Mouse (Mus musculus): ENCODE data around the gene Sh2b1.
A peak's percentile ranks its signal among the peaks of the same experiment; 100 is the strongest.
"Not testable (repeated sequence)": the region's sequence is repeated elsewhere in the genome, so short reads cannot be mapped to it uniquely, and the experiment has no call there.

The Sh2b1 gene

GRCm38 (mm10) chr7:126474993-126475581 is at the start of gene Sh2b1:
Gene Sh2b1, minus strand, starts transcription at chr7:126475424.
- peak; percentile 68 for DNase-seq (ENCODE audit: low read depth)

DNA sequence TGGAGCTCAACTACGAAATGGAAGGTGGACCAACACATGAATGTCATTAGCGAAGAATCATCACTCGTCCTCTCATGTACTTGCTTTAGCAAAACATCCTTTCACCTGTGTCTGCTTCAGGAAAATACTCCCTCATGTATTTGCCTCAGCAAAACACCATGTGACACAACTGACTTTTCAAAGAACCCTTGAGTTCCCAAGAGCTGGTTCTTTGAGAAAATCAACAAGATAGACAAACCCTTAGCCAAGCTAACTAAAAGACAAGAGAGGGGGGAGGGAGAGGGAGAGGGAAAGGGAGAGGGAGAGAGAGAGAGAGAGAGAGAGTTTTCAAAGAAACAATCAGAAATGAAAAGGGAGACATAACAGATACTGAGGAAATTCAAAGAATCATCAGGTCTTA is 48.1 kb upstream of the Sh2b1 start:
- DNase-seq (ENCODE audit: low read depth): no peak

DNA sequence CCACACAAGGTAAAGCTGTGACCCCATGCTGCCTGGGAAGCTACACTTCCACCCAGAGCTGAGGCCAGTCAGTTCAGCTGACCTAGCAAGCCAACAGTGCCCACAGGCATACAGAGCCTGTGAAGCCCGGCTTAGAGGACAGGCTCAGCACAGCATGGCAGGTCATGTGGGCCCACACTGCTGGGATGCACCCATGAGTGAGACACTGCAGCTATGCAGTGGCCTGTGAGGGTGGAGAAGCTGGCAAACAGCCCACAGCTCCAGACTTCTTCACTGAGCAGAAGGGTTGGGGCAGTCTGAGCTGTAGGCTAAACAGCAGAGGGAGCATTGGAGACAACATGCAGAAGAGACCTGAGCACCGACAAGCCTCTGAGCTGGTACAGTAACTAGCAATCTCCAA is 44.3 kb upstream of the Sh2b1 start:
- DNase-seq (ENCODE audit: low read depth): no peak

DNA sequence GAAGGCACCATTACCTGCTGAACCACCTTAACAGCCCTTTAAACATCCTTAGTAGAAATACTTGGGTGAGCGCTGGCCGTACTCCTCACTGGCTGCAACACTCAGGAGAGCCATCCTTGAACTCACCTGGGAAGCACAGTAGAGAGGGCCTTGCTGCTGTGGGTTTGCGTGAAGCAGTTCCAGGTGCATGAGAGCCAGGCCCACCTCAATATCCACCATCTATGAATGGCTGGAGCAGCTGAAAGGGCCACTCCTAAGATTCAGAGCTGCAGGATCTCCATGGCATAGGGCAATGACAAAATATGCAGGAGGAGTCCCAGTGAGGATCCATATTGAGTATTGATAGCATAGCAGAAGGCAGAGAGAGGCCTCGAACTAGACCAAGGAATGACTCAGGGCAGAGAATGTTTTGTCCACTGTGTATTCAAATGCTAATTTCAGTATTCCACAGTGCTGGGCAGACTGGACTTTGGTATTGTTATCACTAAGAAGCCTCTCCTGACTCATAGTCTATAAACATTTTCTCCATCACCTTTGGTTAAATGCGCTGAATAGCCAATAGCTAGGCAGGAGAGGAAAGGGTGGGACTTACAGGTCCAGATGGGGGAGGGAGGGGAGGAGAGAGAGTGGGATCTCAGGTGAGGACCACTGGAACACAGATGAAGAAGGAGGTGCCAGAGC is 43.2 kb upstream of the Sh2b1 start:
- DNase-seq (ENCODE audit: low read depth): no peak

GRCm38 (mm10) chr7:126511287-126511686 is 36.1 kb upstream of the Sh2b1 start:
- DNase-seq (ENCODE audit: low read depth): no peak

GRCm38 (mm10) chr7:126507126-126507778 is 32.0 kb upstream of the Sh2b1 start:
- DNase-seq (ENCODE audit: low read depth): no peak

DNA sequence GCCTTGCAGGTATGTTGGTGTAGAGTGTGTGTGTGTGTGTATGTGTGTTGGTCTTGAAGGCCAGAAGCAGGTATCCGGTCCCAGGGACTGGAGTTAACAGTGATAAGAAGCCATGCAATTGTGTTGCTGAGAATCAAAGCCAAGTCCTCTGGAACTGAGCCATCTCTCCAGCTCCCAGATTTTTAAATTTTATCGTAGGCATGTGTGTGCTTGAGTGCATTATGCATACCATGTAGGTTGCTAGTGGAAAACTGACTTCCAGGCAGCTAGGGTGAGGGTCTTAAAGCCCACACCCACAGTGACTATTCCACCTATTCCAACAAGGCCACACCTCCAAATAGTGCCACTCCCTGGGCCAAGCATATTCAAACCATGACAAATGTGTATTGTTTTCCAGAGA is 29.7 kb upstream of the Sh2b1 start:
- DNase-seq (ENCODE audit: low read depth): no peak

DNA sequence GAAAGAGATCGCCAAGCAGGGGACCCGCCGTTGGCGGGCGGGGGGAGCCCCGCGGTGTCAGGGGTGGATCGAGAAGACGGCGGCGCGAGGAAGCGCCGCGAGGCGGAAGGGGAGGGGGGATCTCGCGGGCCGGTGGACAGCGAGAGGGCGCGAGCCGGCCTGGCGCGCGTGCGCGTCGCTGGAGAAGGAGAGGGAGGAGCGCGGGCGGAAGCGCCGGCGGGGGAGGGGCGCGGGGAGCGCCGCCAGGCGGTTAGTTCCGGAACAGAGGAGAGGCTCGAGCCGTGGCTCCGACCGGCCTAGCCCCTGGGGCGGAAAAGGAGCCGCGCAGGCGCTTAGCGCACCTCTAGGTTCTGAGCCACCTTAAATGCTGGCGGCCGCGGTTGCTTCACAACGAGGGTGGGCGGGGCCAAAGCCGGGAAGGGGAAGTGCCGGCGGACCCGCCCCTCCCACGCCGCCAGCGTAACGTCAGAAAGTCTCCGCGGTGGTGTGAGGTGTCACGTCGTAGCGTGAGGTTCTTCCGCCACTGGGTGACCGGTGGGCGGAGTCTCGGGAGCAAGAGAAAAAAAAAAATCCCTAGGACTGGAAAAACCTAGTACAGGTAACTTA is 28.2 kb upstream of the Sh2b1 start, which contains the start of gene Atxn2l:
Gene Atxn2l, minus strand, starts transcription at position 165 of the 606 bp plus-strand sequence.
- DNase-seq (ENCODE audit: low read depth): peak; percentile 95

DNA sequence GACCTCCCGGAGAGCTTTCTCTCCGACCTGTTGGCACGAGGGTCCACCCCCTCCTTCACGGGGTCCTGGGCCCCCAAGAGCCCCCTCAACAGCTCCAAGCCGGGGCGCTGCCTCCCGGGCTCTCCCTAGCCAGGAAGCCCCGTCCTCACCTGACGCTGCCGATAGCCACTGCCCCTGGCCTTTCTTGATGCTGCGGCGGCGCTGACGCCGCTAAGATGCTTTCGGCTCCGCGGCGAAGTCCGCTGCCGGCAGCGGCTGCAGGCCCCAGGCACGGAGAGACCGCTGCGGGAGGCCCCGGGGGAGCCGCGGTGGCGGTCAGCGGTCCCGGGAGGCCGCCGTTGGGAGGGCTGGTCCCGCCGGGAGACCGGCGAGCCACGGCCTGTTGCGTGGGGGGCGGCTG is 27.5 kb upstream of the Sh2b1 start:
- no peak for DNase-seq (ENCODE audit: low read depth)

- peak; percentile 89 for DNase-seq (ENCODE audit: low read depth)
These were observed 27.0 kb upstream of the Sh2b1 start for GRCm38 (mm10) chr7:126502023-126502741.

DNA sequence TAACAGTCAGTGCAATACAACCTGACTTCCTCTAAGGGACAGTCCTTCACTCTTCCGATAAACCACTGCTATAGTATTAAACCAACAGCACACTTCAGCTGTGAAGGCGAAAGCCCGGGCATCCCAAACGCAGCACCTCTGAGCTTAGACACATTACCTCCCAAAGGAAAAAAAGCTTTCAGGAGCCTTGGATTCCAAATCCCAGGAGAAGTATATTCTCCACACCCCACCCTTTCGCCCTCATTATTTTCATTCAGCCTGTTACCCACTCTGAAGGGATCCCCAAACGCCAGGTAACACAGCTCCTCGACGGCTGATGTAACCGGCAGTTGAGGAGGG is 26.4 kb upstream of the Sh2b1 start:
- no peak for DNase-seq (ENCODE audit: low read depth)

GRCm38 (mm10) chr7:126499416-126499815 is 24.2 kb upstream of the Sh2b1 start:
- no peak for DNase-seq (ENCODE audit: low read depth)

- DNase-seq (ENCODE audit: low read depth): no peak
These were observed 22.7 kb upstream of the Sh2b1 start for GRCm38 (mm10) chr7:126497966-126498365.

DNA sequence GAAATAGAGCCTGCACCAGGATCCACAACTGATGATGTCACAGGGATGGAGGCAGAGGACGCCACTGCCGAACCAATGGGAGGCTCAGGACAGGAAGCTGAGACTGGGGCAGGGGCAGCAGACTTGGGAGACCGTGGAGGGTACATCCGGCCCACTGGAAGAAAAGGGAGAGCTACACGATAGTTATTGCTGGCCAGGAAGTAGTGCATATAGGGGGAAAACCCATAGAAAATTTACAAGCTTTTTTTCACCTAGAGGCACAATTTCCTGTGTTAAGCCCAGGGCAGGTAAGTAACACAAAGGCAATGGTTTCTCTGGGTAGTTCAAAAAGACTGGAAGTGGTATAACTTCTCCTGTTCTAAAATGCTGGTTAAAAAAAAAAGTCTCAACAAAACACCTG is 21.3 kb upstream of the Sh2b1 start:
- no peak for DNase-seq (ENCODE audit: low read depth)

- DNase-seq (ENCODE audit: low read depth): no peak
These were observed 18.9 kb upstream of the Sh2b1 start for GRCm38 (mm10) chr7:126494120-126494519.

DNA sequence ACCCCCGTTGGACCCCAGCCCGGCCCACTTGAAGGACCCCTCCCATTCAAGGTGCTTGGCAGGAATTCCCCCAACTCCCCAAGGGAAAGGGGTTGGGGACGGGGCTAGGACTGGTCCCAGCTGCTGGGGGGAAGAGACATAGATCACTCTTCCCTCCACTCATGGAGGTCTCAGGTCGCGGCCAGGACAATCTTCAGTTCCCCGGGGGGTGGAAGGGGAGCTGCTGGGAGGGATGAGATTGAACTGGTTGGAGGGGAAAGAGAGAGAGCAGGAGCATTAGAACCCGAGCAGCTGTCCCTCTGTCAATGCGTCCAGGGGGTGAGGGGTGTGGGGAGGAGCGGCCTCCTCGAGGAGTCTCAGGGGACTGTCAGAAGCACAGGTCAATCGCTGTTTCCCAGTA is 16.7 kb upstream of the Sh2b1 start:
- DNase-seq (ENCODE audit: low read depth): no peak

GRCm38 (mm10) chr7:126491005-126491404 is 15.8 kb upstream of the Sh2b1 start:
- DNase-seq (ENCODE audit: low read depth): no peak

DNA sequence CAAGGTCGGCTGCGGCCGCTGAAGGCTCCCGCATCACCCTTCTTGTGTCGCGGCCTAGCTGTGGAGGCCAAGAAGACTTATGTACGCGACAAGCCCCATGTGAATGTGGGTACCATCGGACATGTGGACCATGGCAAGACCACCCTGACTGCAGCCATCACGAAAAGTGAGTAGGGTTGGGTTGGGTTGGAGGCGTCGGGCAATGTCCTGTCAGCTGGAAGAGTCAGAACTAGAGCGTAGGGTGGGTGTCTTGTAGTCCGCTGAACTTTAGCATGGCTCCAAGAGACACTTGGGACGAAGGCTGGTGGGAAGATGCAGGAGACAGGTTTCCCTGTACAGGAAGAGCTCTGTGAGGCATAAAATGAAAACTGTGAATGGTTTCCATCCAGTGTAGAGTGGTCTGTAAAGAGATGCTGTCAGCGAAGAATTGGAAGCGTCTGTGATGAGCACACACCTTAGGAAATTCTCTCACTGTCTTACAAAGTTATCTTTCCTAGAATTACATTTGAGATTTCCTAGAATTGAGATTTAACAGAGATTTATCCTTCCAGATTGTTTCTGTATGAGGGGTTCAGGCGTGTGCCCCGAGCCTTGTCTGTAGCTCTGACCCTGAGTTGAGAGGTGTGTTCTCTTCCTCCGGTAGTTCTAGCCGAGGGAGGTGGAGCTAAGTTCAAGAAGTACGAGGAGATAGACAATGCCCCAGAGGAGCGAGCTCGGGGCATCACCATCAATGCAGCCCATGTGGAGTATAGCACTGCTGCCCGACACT is 12.6 kb upstream of the Sh2b1 start:
- DNase-seq (ENCODE audit: low read depth): not testable (repeated sequence)

DNA sequence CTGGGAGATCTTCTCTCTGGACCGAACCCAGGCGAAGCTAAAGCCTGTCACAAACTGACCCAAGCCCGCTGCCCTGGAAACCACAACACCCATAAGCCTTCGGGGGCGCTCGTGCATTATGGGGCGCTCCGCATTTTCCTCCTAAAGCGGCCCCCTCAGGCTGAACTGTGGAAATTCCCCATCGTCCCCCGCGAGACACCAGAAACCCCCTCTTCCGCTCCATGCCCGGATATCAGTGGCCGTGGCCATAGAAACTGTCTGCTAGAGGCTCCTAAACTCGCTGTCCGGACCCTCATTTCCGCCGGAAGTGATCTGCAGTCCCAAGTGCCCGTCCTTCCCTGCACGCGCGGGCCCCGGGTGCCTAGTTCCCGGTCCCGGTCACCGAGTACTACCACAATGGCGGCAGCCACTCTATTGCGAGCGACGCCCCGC is 11.8 kb upstream of the Sh2b1 start, which contains the start of gene Tufm:
Gene Tufm, plus strand, starts transcription at position 310 of the 432 bp plus-strand sequence.
- peak; percentile 87 for DNase-seq (ENCODE audit: low read depth)

DNA sequence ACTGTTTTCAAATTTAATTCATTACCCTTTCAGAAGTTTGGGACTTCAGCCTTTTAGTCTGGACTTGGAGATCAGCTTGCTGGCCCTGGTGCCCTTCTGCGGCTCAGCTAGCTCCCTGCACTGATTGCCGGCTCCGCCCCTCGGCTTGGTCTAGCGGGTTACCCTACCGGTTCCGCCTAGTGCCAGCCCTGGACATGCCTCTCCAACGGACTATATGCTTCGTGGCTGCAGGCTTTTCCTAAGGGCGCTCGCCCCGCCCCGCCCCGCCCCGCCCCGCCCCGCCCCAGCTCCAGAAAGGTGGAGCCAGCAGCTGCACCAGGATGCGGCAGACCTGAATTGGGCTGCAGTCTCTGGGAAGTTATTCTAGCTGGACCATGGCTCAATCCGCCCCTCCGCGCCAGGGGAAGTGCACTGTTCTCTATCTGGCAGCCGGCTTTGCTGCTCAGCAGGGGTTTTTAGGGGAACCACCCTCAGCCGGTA is 7.2 kb upstream of the Sh2b1 start:
- DNase-seq (ENCODE audit: low read depth): peak; percentile 78

- DNase-seq (ENCODE audit: low read depth): no peak
These were observed 6.5 kb upstream of the Sh2b1 start for GRCm38 (mm10) chr7:126481699-126482098.

Data from fibroblast of lung, adult 2 months (primary cell).